Mouse (Mus musculus) adrenal gland, adult 10 weeks (tissue): Measurements from ENCODE around the gene Ush1g. TPM values are rescaled to one million over a fixed set of nuclear protein-coding genes. Genes with fewer than 3 reads are reported as not detected.

Experiments used
- polyA plus RNA-seq: library from polyadenylated mRNA; stranded (reverse); fragments of 350-450 nt; fragmentation: Illumina TruSeq; extraction: RNeasy Lipid Tissue Mini Kit (QIAGEN cat#74804); gene quantifications from one replicate; pipeline ENCODE4 v1.2.3, GENCODE M21; 2014; ENCODE audit warnings: low read depth, low replicate concordance

The Ush1g gene
- polyA plus RNA-seq, result not detected

DNA sequence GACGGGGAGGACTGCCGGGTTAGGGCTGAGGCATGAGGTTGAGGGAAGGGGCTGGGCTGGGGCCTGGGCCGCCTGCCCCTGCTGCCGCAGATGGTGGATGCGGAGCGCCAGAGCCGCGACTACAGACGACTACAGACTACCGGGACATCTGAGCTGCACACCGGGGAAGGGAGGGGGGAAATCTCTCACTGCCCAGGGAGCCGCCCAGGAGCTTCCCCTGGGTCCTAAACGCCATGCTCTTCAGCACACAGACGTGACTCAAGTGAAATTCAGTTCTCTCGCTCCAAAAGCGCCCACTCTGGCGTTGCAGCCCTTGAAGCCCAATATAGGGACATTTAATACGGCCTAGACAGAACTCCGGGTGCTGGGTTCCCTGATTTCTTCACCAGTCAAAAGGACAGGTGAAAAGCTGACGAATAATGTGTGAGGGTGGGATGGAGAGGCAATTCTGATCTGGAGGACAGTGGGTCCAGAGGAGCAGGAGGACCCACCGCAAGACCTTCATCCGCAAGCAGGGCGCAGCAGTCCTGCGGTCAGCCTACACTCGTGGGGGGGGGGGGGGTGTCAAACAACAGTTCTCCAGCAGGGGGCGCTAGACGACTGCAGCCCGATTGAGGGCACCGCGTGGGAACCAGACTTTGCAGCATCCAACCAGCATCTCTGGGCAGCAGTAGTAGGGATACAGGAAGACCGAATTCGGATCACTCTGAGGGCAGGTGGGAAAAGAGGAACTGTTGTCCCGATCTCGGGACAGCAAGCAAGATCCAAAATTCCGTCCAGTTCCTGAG is at the start of gene Ush1g:
Ush1g (minus strand) TSS at position 136 of the 788 bp plus-strand sequence.

GRCm38 (mm10) chr11:115367395-115367944 is 45.6 kb upstream of the Ush1g start, which contains the start of gene Hid1:
Gene Hid1, minus strand, starts transcription at chr11:115367756.

GRCm38 (mm10) chr11:115334531-115334930 is 12.7 kb upstream of the Ush1g start, which contains the start of gene Otop3:
Gene Otop3, plus strand, starts transcription at chr11:115334731.

DNA sequence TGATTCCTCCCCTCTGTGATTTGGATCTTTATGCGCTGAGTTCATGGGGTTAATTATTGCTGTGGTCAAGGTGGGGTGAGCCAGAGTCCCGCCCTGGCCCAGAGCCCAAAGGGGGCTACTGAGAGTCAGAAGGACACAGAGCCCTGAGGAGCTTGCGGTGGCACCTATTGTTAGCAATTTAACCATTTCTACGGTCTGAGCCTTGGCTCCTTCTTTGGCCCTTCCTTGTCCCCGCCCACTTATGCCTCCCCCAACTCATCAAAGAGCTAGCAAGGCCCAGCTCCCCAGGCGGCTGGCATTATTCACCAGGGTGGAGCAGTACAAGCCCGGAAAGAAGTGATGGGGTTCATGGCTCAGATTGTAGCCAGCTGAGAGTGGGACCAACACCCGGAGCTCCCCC is 15.0 kb downstream of the Ush1g start, which contains the start of gene Otop2:
Otop2 (plus strand) TSS at position 301 of the 400 bp plus-strand sequence.

GRCm38 (mm10) chr11:115297214-115297826 is 24.5 kb downstream of the Ush1g start, which contains the start of gene Fads6:
Gene Fads6, minus strand, starts transcription at chr11:115297663.

GRCm38 (mm10) chr11:115276780-115277603 is 44.8 kb downstream of the Ush1g start, which contains the start of gene Fdxr:
Gene Fdxr, minus strand, starts transcription at chr11:115277050.

GRCm38 (mm10) chr11:115267061-115267883 is 54.6 kb downstream of the Ush1g start, which contains the start of gene Grin2c:
Gene Grin2c, minus strand, starts transcription at chr11:115267243.

Other genes starting within 250 kb of the Ush1g start
- 0.23 TPM for gene Rab37, start 230.6 kb downstream of the Ush1g start, polyA plus RNA-seq
- gene Cd300lf, start 188.0 kb downstream of the Ush1g start, polyA plus RNA-seq, result 0.93 TPM
- 3.4 TPM for gene Slc9a3r1, start 158.7 kb downstream of the Ush1g start, polyA plus RNA-seq
- gene Tmem104, start 134.6 kb downstream of the Ush1g start, polyA plus RNA-seq, result 1.3 TPM
- gene Nat9, start 134.2 kb downstream of the Ush1g start, polyA plus RNA-seq, result 0.82 TPM
- gene Grin2c, start 54.8 kb downstream of the Ush1g start, polyA plus RNA-seq, result not detected
- 73.6 TPM for gene Fdxr, start 45.0 kb downstream of the Ush1g start, polyA plus RNA-seq
- 35.8 TPM for gene Fads6, start 24.4 kb downstream of the Ush1g start, polyA plus RNA-seq
- gene Otop2, start 14.9 kb downstream of the Ush1g start, polyA plus RNA-seq, result not detected
- not detected for gene Otop3, start 12.7 kb upstream of the Ush1g start, polyA plus RNA-seq
- gene Hid1, start 45.7 kb upstream of the Ush1g start, polyA plus RNA-seq, result 6.2 TPM
- 4.8 TPM for gene Cdr2l, start 59.9 kb upstream of the Ush1g start, polyA plus RNA-seq
- gene Mrpl58, start 81.7 kb upstream of the Ush1g start, polyA plus RNA-seq, result 17.7 TPM
- gene Atp5h, start 97.9 kb upstream of the Ush1g start, polyA plus RNA-seq, result 611 TPM
- gene Kctd2, start 98.1 kb upstream of the Ush1g start, polyA plus RNA-seq, result 64.0 TPM
- not detected for gene Trim80, start 118.5 kb upstream of the Ush1g start, polyA plus RNA-seq
- not detected for gene Slc16a5, start 140.4 kb upstream of the Ush1g start, polyA plus RNA-seq
- 0.82 TPM for gene Armc7, start 153.6 kb upstream of the Ush1g start, polyA plus RNA-seq
- 4.6 TPM for gene Nt5c, start 169.8 kb upstream of the Ush1g start, polyA plus RNA-seq
- 14.9 TPM for gene Jpt1, start 192.3 kb upstream of the Ush1g start, polyA plus RNA-seq
- gene Sumo2, start 214.2 kb upstream of the Ush1g start, polyA plus RNA-seq, result 1,647 TPM
- gene Nup85, start 242.4 kb upstream of the Ush1g start, polyA plus RNA-seq, result 42.1 TPM